Mouse (Mus musculus): ENCODE results near the gene Dnase2b. TPM values are rescaled to one million over a fixed set of nuclear protein-coding genes. Genes with fewer than 3 reads are reported as not detected.

Dnase2b gene
- polyA plus RNA-seq, 1 experiment from 2014 or later, result 4.0 TPM

DNA sequence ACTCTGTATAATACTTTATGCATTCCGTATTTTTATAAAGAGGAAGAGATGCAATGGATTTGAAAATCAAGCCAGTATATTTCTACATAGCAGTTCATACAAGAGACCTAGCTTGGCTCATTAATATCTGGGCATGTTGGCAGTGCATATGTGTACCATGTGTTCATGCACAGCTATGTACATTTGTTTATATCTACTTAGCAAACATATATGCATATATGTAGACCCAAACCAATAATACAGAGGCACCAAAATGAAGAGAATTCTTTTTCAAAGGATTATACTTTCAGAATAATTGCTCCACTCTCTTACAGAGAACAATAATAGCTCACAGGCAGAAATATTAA, 50.4 kb downstream of the Dnase2b start:
- no peak for ATAC-seq
- 83% methylated on average over 1 of the region's 1 CpGs for WGBS (ENCODE audit: insufficient replicate concordance)

DNA sequence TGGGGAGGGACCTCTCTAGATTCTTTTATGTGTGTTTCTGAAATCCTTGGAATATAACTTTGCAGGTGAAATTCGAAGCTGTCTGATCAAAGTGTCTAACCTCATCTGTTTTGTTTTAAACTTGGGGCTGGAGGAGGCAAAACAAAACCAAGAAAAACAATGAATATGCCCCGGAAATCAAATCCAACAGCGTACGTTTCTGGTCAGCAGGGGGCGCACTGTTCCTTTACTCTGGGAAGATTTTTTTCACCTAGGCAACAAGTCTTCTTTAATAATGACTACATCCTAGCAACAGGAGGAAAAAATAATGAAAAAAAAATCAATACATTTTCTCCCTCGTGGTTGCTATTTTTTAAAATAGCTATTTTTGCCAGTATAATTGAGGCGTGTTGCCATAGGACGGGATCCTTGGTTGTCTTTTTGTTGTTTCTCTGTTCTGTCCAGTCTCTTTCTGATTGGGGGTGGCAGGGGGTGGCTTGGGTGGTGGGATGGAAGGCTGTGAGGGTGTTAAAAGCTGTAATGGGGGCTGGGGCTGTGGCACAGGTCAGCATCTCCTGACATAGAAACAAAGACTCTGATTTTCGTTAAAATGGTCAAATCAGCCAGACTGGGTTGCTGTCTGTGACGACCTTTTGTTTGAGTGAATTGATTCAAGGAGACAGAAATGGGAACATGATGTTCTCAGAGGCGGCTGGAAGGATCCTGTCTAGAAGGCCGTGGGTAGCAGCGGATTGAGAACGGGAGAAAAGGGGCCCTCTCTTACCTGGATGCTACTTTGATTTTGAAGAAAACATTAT, 50.9 kb downstream of the Dnase2b start:
- Histone ChIP-seq H3K36me3 (replicated peaks; ENCODE audit: insufficient read depth, low read length) (no peaks in the 10 kb centered on the region), H3K4me2 (ENCODE audit: low read depth, low read length) (peak overlapping the region; percentile 37; the same call in 1 of the 2 replicates), H3K9me3 (ENCODE audit: low read length) (no peaks in the 10 kb centered on the region), H3K9ac (replicated peaks) (no peak overlapping the region), H3K4me3 (ENCODE audit: low read depth, low read length) (no peak overlapping the region), H3K27ac (ENCODE audit: low read depth) (no peak overlapping the region), H3K4me1 (ENCODE audit: insufficient read depth) (peaks cover 5% of the 10 kb centered on the region; the same call in 1 of the 2 replicates), H3K27me3 (ENCODE audit: insufficient read depth, low read length) (no peaks in the 10 kb centered on the region)
- ATAC-seq (no peak), DNase-seq (peak; percentile 85)
- WGBS (ENCODE audit: insufficient replicate concordance), result 43% methylated on average over 14 of the region's 14 CpGs
- TF ChIP-seq EP300 (IDR thresholded peaks at IDR 0.05; ENCODE audit: low read depth), result no peak
- peak; percentile 81 for TF ChIP-seq CTCF (IDR thresholded peaks at IDR 0.05; ENCODE audit: low read depth)

More for the DNA sequence above, 50.4 kb downstream of the Dnase2b start:
- Histone ChIP-seq H3K4me1 (ENCODE audit: insufficient read depth) (peaks cover 5% of the 10 kb centered on the region; the same call in 1 of the 2 replicates), H3K9me3 (ENCODE audit: low read length) (no peaks in the 10 kb centered on the region), H3K27ac (ENCODE audit: low read depth) (no peak overlapping the region), H3K9ac (replicated peaks) (no peak overlapping the region), H3K4me2 (ENCODE audit: low read depth, low read length) (no peak overlapping the region), H3K4me3 (ENCODE audit: low read depth, low read length) (no peak overlapping the region), H3K27me3 (ENCODE audit: insufficient read depth, low read length) (no peaks in the 10 kb centered on the region), H3K36me3 (replicated peaks; ENCODE audit: insufficient read depth, low read length) (no peaks in the 10 kb centered on the region)
- TF ChIP-seq EP300 (IDR thresholded peaks at IDR 0.05; ENCODE audit: low read depth) (no peak), CTCF (IDR thresholded peaks at IDR 0.05; ENCODE audit: low read depth) (no peak)
- no peak for DNase-seq

DNA sequence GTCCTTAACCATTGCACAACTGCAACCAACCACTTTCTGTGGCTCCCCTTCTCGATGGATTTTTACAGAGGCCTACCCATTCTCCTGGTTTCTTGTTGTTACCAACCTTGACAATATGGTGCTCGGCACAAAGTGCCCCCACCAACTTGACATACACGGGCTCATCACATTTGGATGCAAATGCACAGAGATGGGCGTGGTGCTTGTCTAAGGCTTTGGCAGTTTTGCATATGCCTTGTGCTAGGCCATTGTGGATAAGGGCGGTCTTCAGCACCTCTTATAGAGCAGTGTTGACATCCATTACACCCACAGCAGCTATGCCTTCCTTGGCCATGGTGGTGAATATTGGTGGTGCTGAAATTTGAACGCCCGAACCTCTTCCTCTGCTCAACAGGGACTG, 52.5 kb downstream of the Dnase2b start:
- H3K4me3 ChIP-seq (ENCODE audit: low read depth, low read length), result no peak overlapping the region
- no peaks in the 10 kb centered on the region for H3K9me3 ChIP-seq (ENCODE audit: low read length)
- DNase-seq (no peak), ATAC-seq (no peak)
- H3K4me2 ChIP-seq (ENCODE audit: low read depth, low read length), result no peak overlapping the region
- H3K27me3 ChIP-seq (ENCODE audit: insufficient read depth, low read length), result no peaks in the 10 kb centered on the region
- H3K27ac ChIP-seq (ENCODE audit: low read depth), result no peak overlapping the region
- no peaks in the 10 kb centered on the region for H3K36me3 ChIP-seq (replicated peaks; ENCODE audit: insufficient read depth, low read length)
- no peak overlapping the region for H3K9ac ChIP-seq (replicated peaks)
- WGBS (ENCODE audit: insufficient replicate concordance), result 86% methylated on average over 7 of the region's 7 CpGs
- TF ChIP-seq EP300 (IDR thresholded peaks at IDR 0.05; ENCODE audit: low read depth), result no peak
- no peak for TF ChIP-seq CTCF (IDR thresholded peaks at IDR 0.05; ENCODE audit: low read depth)
- H3K4me1 ChIP-seq (ENCODE audit: insufficient read depth), result 0 out of 2 replicates have a peak, but pooled peaks cover under 1% of the 10 kb centered on the region

DNA sequence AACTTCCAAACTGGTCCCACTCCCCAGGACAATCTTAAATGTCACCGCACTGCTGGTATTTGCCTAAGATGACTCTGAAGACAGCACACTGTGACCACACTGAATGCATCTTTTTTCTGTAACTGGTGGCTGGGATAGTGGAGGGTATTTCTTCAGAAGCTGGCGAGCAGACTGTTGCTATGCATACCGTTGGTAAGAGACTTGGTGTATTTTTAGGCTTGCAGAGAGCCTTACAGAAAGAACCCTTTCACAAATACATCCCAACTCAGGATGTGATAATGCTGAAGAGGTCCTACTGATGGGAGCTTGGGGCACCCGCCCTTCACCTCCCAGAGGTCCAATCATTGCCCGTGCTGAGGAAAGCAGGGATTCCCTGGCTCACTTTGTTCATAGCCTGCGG, 57.9 kb downstream of the Dnase2b start:
- no peaks in the 10 kb centered on the region for H3K27me3 ChIP-seq (ENCODE audit: insufficient read depth, low read length)

DNA sequence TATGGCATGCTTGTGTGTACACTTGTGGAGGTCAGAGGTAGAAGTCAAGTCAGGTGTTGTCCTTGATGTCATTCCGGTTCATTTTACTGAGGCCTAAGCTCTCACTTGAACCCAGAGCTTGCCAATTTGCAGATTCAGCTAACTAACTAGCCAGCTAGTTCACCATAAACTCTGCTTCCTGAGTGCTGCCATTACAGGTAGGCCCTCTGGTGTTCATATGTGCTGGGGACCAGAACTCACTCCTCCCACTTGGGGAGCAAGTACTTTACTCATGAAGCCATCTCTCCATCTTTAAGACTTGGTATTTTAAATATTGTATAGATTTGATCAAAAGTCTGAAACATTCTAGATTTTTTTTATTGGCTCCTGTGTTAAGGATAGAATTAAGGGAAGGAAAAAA, 58.8 kb downstream of the Dnase2b start:
- H3K4me1 ChIP-seq (ENCODE audit: insufficient read depth), result no peaks in the 10 kb centered on the region
- ATAC-seq, result no peak
- no peak for DNase-seq
- WGBS (ENCODE audit: insufficient replicate concordance), result 67% methylated on average over 1 of the region's 1 CpGs
- TF ChIP-seq CTCF (IDR thresholded peaks at IDR 0.05; ENCODE audit: low read depth), result peak; percentile 23; the same call in 1 of the 2 replicates
- TF ChIP-seq EP300 (IDR thresholded peaks at IDR 0.05; ENCODE audit: low read depth), result no peak
- no peak overlapping the region for H3K4me3 ChIP-seq (ENCODE audit: low read depth, low read length)
- H3K27me3 ChIP-seq (ENCODE audit: insufficient read depth, low read length), result no peaks in the 10 kb centered on the region
- no peaks in the 10 kb centered on the region for H3K9me3 ChIP-seq (ENCODE audit: low read length)
- H3K4me2 ChIP-seq (ENCODE audit: low read depth, low read length), result no peak overlapping the region
- no peak overlapping the region for H3K27ac ChIP-seq (ENCODE audit: low read depth)
- H3K36me3 ChIP-seq (replicated peaks; ENCODE audit: insufficient read depth, low read length), result no peaks in the 10 kb centered on the region
- H3K9ac ChIP-seq (replicated peaks), result no peak overlapping the region

More for the DNA sequence above, 57.9 kb downstream of the Dnase2b start:
- Histone ChIP-seq H3K27ac (ENCODE audit: low read depth) (no peak overlapping the region), H3K9ac (replicated peaks) (no peak overlapping the region), H3K4me3 (ENCODE audit: low read depth, low read length) (no peak overlapping the region), H3K9me3 (ENCODE audit: low read length) (no peaks in the 10 kb centered on the region), H3K4me1 (ENCODE audit: insufficient read depth) (no peaks in the 10 kb centered on the region), H3K4me2 (ENCODE audit: low read depth, low read length) (no peak overlapping the region), H3K36me3 (replicated peaks; ENCODE audit: insufficient read depth, low read length) (no peaks in the 10 kb centered on the region)
- WGBS (ENCODE audit: insufficient replicate concordance), result 85% methylated on average over 6 of the region's 6 CpGs
- ATAC-seq, result no peak
- DNase-seq, result no peak
- TF ChIP-seq CTCF (IDR thresholded peaks at IDR 0.05; ENCODE audit: low read depth) (no peak), EP300 (IDR thresholded peaks at IDR 0.05; ENCODE audit: low read depth) (no peak)

DNA sequence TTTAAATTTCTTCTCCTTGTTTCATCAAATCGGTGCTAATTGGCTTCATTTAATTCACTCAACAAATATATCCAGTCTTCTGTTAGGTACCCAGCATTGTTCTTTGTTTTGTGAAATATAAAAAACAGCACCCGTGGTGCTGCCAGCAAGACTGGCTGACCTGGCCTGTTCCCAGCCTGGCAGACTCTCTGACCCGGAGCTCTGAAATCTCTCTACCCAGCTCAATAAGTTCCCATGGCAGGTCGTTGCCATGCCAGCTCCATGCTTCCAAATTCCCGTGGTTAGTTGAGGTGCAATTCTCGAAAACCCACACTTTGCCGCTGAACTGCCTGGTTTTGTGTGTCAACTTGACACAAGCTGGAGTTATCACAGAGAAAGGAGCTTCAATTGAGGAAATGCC, 60.6 kb downstream of the Dnase2b start:
- no peak overlapping the region for H3K9ac ChIP-seq (replicated peaks)
- WGBS (ENCODE audit: insufficient replicate concordance), result 76% methylated on average over 7 of the region's 7 CpGs
- DNase-seq, result no peak
- H3K4me2 ChIP-seq (ENCODE audit: low read depth, low read length), result no peak overlapping the region
- no peak for ATAC-seq
- TF ChIP-seq EP300 (IDR thresholded peaks at IDR 0.05; ENCODE audit: low read depth) (no peak), CTCF (IDR thresholded peaks at IDR 0.05; ENCODE audit: low read depth) (no peak)
- no peaks in the 10 kb centered on the region for H3K4me1 ChIP-seq (ENCODE audit: insufficient read depth)
- no peaks in the 10 kb centered on the region for H3K9me3 ChIP-seq (ENCODE audit: low read length)
- no peak overlapping the region for H3K27ac ChIP-seq (ENCODE audit: low read depth)
- H3K4me3 ChIP-seq (ENCODE audit: low read depth, low read length), result no peak overlapping the region
- no peaks in the 10 kb centered on the region for H3K27me3 ChIP-seq (ENCODE audit: insufficient read depth, low read length)
- no peaks in the 10 kb centered on the region for H3K36me3 ChIP-seq (replicated peaks; ENCODE audit: insufficient read depth, low read length)

Data from liver, postnatal 0 days (tissue).